Mouse (Mus musculus): Measurements from ENCODE around the gene H1foo.

Gene H1foo

DNA sequence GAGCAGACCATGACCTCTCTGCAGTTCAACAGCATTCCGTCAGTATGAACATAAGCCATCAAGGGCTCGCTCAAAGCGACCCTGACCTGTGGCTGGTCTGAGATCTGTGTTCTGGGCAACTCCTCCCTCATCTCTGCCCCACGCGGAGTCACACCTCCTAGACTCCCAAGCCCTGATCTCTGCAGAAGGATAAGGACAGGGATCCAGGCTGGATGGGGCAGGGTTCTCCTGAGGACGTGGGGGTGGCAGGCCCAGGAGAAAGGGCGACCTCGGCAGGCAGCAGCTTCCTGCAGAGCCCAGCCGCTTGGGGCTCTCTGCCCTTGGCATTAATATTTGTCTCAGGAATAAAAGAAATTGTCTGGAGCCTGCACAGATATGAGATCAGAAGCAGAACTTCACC, 40.9 kb downstream of the H1foo start:
- DNase-seq (ENCODE audit: low spot score in 2 of 2): no peak

GRCm38 (mm10) chr6:115986472-115987095, 41.8 kb downstream of the H1foo start:
- no peak for DNase-seq (ENCODE audit: low spot score in 2 of 2)

DNA sequence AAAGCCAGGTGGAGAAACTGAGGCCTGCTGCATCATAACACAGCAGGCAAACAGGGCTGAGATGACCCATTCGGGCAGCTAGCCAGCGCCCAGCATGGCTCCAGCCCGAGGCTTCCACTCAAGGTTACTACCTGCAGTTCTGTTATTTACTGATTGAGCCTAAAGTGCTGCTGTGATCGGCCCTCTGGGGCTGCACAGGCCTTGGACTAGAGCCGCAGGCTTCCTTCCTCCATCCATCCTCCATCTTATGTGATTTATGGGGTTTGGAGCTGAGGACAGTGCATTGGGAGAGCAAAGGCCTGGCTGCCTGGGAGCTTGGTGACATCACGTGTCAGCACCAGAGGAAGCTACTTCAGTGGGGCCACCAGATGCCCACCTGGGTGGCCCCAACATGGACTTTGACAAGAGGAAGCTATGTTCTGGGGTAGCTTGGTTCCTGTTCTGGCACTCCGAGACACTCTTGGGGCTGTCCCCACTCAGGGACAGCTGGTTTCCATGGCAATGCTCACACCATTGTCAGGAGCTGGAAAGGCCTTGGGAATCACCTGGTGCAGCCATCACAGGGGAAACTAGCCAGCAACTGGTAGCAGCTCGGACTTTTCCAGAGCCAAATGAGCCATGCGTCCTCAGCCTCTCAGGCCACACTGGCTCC, 42.5 kb downstream of the H1foo start:
- DNase-seq (ENCODE audit: low spot score in 2 of 2): no peak

DNA sequence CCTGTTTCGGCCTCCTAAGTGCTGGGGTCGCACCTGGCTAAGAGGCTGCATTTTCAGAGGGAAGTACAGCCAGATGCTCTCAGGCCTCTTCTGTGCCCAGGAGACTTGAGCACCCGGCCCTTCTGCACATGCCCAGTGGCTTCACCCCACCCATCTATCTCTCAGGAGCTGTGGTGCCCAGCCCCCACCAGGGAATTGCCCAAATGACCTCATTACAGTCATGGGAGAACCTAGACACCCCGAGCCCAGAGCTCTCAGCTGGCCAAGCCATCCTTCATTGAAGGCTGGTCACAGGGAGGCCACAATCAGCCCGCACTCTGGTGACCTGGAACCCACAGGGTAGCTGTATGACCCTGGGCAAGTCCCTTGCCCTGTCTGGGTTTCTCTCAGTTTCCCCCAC, 44.3 kb downstream of the H1foo start:
- no peak for DNase-seq (ENCODE audit: low spot score in 2 of 2)

DNA sequence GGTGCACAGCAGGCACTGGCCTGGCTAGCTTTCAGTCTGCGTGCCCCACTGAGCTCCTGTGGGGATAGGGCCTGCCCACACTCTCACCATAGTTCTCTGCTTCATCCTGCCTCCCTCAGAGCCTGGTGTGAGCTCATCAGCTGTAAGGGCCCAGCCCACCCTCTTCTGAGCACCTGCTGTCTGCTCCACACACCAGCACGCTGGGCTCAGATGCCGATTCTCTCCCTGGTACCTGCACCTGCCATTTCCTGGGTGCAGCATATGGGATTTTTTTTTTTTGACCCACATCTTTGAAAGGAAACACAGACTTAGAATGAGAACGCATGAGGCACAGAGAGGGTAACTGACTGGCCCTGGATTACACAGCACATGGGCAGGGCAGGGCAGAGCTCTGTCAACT, 44.9 kb downstream of the H1foo start:
- DNase-seq (ENCODE audit: low spot score in 2 of 2): no peak

- no peak for DNase-seq (ENCODE audit: low spot score in 2 of 2)
Observed at GRCm38 (mm10) chr6:115990056-115990455, 45.3 kb downstream of the H1foo start.

GRCm38 (mm10) chr6:115990479-115990878, 45.7 kb downstream of the H1foo start:
- DNase-seq (ENCODE audit: low spot score in 2 of 2): no peak

GRCm38 (mm10) chr6:115991108-115991880, 46.6 kb downstream of the H1foo start:
- no peak for DNase-seq (ENCODE audit: low spot score in 2 of 2)

- DNase-seq (ENCODE audit: low spot score in 2 of 2): no peak
Observed at GRCm38 (mm10) chr6:115991881-115992620, 47.3 kb downstream of the H1foo start.

DNA sequence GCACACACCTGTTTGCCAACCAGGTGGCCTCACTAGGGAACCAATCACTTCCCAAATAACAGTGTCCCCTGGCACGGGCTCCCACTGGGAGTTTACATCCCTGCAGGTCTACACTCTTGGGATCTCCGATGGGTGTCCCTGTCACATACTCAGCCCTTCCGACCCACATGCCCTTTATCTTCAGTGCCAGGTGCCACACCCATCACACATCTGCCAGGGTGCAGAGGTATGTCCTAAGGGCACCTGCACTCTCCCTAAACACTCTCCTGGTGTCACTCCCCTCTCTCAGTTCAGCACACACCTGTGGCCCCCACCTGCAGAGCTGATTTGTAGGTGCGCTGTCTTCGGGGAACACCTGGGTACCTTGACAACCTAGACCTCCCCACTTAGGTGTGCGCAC, 48.2 kb downstream of the H1foo start:
- no peak for DNase-seq (ENCODE audit: low spot score in 2 of 2)

- DNase-seq (ENCODE audit: low spot score in 2 of 2): no peak
Observed at GRCm38 (mm10) chr6:115993463-115994145, 48.9 kb downstream of the H1foo start.

GRCm38 (mm10) chr6:115994146-115994876, 49.6 kb downstream of the H1foo start:
- no peak for DNase-seq (ENCODE audit: low spot score in 2 of 2)

GRCm38 (mm10) chr6:115994877-115995520, 50.3 kb downstream of the H1foo start, which contains the start of gene Plxnd1:
Gene Plxnd1, minus strand, starts transcription at chr6:115995005.
- DNase-seq (ENCODE audit: low spot score in 2 of 2): peak; percentile 63 to 75

DNA sequence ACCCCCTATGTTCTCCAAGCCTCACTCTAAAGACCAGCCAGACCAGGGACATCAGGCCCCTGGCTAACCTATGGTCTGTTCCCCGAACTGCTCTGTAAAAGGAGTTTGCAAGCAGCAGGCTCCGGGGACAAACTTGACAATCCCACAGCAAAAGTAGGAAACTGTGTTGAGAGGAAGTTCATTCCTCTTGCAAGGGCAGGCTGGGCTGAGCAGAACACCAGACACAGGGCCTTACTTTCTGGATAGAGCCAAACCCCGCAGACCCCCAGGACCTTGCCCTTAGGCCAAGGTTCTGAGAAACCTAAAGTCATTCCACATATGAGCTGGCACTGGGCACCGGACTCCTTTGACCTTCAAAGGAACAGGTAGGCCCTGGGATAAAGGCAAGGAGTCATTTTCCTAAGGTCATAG, 50.8 kb downstream of the H1foo start:
- no peak for DNase-seq (ENCODE audit: low spot score in 2 of 2)

- no peak for DNase-seq (ENCODE audit: low spot score in 2 of 2)
Observed at GRCm38 (mm10) chr6:115996171-115996851, 51.6 kb downstream of the H1foo start.

- no peak for DNase-seq (ENCODE audit: low spot score in 2 of 2)
Observed at GRCm38 (mm10) chr6:115997726-115998311, 53.1 kb downstream of the H1foo start.

- no peak for DNase-seq (ENCODE audit: low spot score in 2 of 2)
Observed at GRCm38 (mm10) chr6:115998758-115999157, 54.0 kb downstream of the H1foo start.

DNA sequence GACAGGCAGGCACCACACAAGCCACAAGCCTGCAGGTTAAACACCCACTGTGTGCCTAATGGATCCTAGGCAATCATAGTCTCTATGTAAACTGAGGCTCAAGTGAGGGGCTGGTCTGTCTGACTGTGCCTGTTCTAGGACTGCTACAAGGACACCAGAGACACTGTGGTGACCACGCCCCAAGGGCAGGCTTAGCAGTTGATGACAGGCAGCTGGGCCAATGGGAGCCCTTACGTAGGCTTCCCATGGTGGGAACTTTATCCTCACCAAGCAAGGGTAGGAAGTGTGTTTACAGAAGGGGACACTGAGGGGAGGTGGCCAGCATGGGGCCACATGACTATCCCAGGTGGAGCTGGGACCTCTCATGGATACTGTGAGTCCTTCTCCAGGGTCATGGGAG, 54.5 kb downstream of the H1foo start:
- DNase-seq (ENCODE audit: low spot score in 2 of 2): no peak
